Mouse (Mus musculus) v-Abl transformed pro-B cells (cell line): ENCODE measurements around the gene Map7d3.

Source experiments
- in situ Hi-C, 2 experiments: fragments of 400-800 bp; cut with MboI; formaldehyde crosslinking; loops; one replicate each; pipeline ENCODE4 v1.15.1; 2025; ENCODE audit not compliant: unreplicated experiment in 2 of 2

The Map7d3 gene

DNA sequence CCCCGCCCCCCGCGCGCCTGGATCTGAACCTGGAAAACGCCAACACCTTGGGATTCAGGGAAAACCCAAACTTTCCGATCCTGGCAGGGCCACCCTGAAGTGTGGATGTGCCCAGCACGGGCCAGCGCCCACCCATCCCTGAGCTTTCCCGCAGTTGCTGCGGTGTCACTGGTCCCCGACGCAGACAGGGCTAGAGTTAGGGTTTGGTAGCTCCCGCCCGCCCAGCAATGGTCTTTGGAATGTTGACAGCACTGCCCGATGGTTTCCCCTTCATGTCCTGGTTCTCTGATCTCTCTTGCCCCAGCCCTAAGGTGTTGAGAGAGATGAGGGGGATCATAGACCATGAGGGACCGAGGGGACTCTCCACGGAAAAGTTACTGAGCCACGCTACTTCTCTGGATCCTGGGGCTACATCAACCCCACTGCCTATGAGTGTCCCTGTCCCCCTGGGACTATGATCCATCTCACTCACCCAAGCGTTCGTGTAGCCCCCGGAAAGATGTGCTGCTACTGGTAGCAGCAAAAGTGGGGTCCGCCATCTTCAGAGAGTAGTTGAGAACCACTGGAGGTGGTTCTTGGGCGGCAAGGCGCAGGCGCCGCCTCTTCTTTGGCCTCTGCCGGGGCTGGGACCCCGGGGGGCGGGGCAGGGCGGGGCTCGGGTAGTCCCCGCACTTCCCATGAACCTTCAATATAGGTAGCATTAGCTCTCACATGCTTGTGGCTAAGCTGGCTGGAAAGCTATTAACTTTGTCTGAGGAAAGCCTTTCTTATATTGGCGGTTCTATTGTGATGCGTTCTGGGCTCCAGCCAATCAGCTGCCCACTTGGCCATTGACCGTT, at the start of gene Map7d3:
TSS of gene Map7d3 (minus strand) at position 562 of the 839 bp plus-strand sequence.
- in situ Hi-C loops, result no loop called here

GRCm38 (mm10) chrX:56869863-56870262, 47.7 kb upstream of the Map7d3 start, which contains the start of gene Adgrg4:
Adgrg4 (plus strand) TSS chrX:56870163.
- in situ Hi-C loops, result no loop called here

DNA sequence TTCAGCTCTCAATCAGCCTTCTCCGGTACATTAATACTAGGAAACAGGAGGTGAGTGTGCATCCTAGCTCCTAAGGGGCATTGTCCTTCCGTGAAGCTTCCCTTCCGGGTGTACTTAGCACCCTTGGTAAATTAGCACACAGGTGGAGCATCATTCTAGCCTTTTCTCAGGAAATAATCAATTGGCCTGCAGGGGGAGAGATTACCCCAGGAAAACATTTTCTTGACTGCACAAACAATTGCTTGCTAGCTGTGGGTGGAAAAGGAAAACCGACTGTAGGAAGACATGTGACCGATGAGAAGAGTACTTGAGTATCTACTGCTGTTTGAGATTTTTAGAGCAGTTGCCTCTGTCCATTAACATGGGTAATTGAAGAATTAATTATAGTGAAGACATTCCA, 19.1 kb upstream of the Map7d3 start:
- in situ Hi-C loops, result no loop called here

DNA sequence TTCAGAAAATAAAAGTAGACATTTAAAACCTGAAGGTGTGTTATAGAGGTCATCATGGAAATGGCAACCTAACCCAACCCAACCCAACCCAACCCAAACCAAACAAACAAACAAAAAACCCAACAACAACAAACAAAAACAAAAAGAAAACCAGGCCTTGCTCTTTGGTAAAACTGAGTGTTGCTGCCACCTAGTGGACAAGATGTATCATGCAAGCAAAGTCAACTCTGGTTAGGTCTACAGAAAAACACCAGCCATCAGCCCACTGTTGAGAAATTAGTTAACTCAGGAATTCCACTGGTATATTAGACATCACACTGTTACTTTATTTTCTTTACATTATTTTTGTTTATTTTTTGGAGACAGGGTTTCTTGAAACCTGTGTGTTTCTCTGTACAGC, 17.2 kb upstream of the Map7d3 start:
- in situ Hi-C loops, result no loop called here

GRCm38 (mm10) chrX:56835842-56836241, 13.7 kb upstream of the Map7d3 start:
- in situ Hi-C loops, result no loop called here

- in situ Hi-C loops, result no loop called here
These were observed 5.4 kb upstream of the Map7d3 start for GRCm38 (mm10) chrX:56827492-56827891.

- in situ Hi-C loops, result loop anchor here (5.0 to 25.0 kb wide), 3 partner anchors 219 to 379 kb away; partner anchors contain the start of gene Gm648 (in 1 of the 2)
These were observed 30.9 kb downstream of the Map7d3 start for GRCm38 (mm10) chrX:56791268-56791667.

GRCm38 (mm10) chrX:56790591-56790990, 31.5 kb downstream of the Map7d3 start:
- in situ Hi-C loops, result loop anchor here (5.0 to 25.0 kb wide), 3 partner anchors 218 to 378 kb away; partner anchors contain the start of gene Gm648 (in 1 of the 2)

GRCm38 (mm10) chrX:56787486-56787885, 34.6 kb downstream of the Map7d3 start:
- in situ Hi-C loops, result loop anchor here in 1 of 2 experiments (25.0 kb wide), 1 partner anchor 375 kb away; no protein-coding TSS in a partner anchor

- in situ Hi-C loops, result loop anchor here in 1 of 2 experiments (25.0 kb wide), 1 partner anchor 374 kb away; no protein-coding TSS in a partner anchor
These were observed 35.7 kb downstream of the Map7d3 start for GRCm38 (mm10) chrX:56786281-56787061.

GRCm38 (mm10) chrX:56773329-56773728, 48.8 kb downstream of the Map7d3 start:
- in situ Hi-C loops, result no loop called here

DNA sequence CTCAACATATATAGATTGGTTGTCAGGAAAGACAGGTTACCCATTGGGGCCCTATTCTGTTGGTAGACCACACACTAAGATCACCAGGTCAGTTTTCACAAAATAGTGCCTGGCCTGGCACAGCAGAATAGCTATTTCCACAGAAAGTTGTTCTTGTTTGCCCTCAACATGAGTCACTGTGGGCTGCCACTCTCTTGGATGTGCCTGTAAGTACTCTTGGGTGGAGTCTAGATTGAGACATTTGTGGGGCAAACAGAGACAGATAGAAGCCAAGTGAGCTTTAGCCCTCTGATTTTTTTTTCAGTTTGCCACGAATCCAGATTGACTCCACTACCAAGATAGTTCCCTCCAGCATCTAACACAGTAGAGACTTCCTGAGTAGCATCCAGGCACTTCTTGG, 50.4 kb downstream of the Map7d3 start:
- in situ Hi-C loops, result no loop called here

- in situ Hi-C loops, result no loop called here
These were observed 52.3 kb downstream of the Map7d3 start for GRCm38 (mm10) chrX:56769838-56770237.

- in situ Hi-C loops, result no loop called here
These were observed 61.8 kb downstream of the Map7d3 start for GRCm38 (mm10) chrX:56760257-56760760.

GRCm38 (mm10) chrX:56756352-56756751, 65.8 kb downstream of the Map7d3 start:
- in situ Hi-C loops, result loop anchor here (10.0 kb wide), 2 partner anchors 112 to 172 kb away; no protein-coding TSS in a partner anchor

DNA sequence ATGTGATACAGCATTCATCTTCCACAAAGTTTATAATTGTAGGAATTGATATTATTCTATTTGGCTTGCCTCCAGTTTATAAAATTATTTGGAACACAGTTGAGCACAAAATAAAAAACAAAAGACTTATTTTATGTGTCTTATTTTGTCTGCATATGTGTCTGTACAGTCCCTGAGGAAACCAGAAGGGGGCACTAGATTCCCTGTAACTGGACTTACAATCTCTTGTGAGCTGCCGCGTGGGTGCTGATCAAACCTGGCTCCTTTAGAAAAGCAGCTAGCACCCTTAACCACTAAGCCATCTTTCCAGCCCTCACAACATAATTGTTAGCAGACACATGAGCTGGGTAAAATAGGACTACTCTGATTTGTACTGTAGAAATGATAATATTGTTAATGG, 66.5 kb downstream of the Map7d3 start:
- in situ Hi-C loops, result loop anchor here (10.0 kb wide), 2 partner anchors 111 to 171 kb away; no protein-coding TSS in a partner anchor

DNA sequence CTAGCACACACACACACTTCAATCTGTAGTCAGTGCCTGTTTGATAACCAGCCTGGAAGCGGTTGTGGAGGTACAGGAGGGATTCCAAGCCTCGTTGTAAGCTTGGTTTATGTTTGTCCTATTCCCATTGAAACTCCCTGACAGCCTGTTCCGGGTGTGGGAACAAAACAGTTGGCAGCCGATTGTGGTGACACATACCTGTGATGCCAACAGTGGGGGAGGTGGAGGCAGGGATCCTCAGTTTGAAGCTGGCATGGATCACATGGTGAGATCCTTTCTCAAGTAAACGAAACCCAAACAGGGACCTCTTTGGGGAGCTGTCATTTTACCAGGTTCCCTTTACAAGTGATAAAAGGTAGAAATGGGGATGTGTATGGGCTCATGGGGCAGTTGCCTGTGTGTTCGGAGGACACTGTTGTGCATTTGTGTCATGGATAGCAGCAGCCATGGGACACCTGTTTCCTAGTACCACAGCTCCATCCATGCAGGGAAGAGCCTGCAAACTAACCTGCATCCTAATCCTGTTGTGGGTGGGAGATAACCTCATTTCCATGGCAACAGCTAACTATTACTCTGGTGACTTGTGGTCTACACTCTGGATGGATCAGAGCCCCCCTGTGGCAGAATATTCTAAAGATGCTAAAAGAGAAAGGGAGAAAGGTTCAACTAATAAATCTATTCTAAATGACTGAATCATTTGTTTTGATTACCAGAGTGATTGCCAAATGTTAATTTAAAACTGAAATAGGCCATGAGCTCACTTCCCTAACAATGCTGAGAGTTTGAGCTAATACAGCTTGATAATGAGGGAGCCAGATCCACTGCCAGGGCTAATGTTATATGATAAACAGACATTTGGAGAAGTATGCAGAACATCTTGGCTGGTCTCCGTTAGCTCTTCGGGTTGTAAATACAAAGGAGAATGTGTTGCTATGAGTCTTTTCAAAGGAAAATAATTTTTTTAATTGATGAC, 68.5 kb downstream of the Map7d3 start:
- in situ Hi-C loops, result loop anchor here (5.0 to 10.0 kb wide), 3 partner anchors 106 to 169 kb away; no protein-coding TSS in a partner anchor

DNA sequence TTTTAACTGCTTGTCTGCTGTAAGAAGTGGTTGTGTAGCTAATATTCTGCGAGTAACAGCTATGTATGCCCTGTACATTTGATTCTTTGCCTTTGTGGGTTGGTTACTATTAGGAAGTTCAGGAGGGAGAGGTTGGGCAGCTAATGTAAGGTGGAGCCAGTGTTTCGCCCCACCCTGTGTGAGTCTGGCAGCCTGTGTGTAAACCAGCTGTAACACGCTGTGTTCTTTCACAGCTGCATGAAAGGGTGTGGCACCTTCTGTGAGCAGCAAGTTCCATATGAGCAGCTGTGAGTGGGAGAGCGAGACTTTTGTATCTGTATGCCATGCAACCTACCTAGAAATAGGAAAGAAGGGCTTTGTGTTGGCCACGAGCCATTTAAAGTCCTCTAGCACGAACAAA, 70.0 kb downstream of the Map7d3 start:
- in situ Hi-C loops, result loop anchor here (5.0 to 10.0 kb wide), 3 partner anchors 105 to 167 kb away; no protein-coding TSS in a partner anchor

GRCm38 (mm10) chrX:56751536-56751935, 70.6 kb downstream of the Map7d3 start:
- in situ Hi-C loops, result loop anchor here (5.0 to 10.0 kb wide), 3 partner anchors 104 to 167 kb away; no protein-coding TSS in a partner anchor
